Mouse (Mus musculus) heart, postnatal 0 days (tissue): ENCODE data around the gene Tifa.

Experiments
- CTCF ChIP-seq: IDR thresholded peaks from 2 replicates; pipeline ENCODE4 v1.5.1; 2016; ENCODE audit warnings: antibody characterized with exemption, control low read depth, low read depth
- EP300 ChIP-seq: IDR thresholded peaks from 2 replicates; pipeline ENCODE4 v1.6.1; 2016; ENCODE audit warnings: antibody characterized with exemption, low read depth

DNA sequence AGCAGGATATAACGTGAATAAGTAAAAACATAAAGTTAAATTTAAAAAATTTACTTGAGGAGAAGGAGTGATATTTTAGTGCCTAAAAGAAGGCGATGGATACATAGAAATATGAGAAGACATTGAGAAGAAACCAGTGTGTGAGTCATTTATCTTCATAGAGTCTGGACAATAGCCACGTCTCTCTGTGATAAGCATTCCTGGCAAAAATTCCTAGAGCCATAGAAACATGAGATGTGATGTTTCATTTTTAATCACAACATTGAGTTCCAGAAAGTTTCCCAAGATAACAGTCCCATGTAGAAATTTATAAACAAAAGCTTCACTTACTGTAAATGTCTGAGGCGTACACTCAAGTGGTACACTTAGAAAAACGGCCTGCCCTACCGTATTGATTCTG lies 6.7 kb upstream of the Tifa start:
- TF ChIP-seq EP300 (no peak), CTCF (no peak)
